Mouse (Mus musculus): ENCODE measurements around the gene Phka1. TPM values are rescaled to one million over a fixed set of nuclear protein-coding genes. Genes with fewer than 3 reads are reported as not detected.
"Not testable (repeated sequence)": the region's sequence is repeated elsewhere in the genome, so short reads cannot be mapped to it uniquely, and the experiment has no call there.

Gene Phka1
- 100 to 1,000 TPM; 363 to 425 TPM for total RNA-seq (2021)
- long read RNA-seq, experiment 1, full-length matches to known transcripts, result 65 of 118 reads
- long read RNA-seq, experiment 1, partial matches to known transcripts, result 18 of 118 reads
- long read RNA-seq, experiment 1, other reads (novel, unspliced or antisense), result 35 of 118 reads
- long read RNA-seq, experiment 2, full-length matches to known transcripts, result 218 of 346 reads
- long read RNA-seq, experiment 2, partial matches to known transcripts, result 62 of 346 reads
- long read RNA-seq, experiment 2, other reads (novel, unspliced or antisense), result 66 of 346 reads

DNA sequence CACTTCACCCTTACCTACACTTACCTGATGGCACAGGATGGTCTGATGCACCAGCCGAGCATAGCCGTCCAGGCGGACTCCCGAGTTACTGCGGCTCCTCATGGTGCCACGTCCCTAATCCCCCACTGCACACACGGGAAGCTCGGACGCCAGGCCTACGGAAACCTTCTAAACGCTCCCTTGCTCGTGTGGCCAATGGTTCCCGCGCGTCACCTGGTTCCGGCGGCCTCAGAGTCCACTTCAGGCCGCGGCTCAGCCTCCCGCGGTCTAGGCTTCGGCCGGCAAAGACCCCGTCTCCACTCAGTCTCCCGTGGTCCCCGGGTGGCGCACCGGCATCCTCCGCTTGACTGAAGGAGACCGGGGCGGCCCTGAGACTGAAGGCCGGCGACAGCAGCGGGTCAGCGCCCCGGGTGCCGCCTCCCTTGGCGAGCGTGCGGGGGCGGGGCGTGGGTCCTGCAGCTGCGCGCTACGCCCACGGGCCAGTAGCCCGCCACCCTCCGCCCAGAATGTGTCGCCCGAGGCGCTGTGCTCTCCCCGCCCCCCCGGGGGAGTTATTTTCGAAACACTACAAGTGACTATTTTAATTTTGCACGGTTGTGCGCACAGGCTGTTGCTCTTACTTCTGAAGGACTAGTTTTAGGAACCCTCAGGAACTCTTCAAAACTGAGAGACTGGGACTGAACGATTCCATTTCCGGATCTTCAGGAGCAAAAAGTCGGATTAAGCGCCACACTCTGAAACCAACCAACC, at the start of gene Phka1:
TSS of gene Phka1 (minus strand) at position 424 of the 750 bp plus-strand sequence.
- peak; percentile 91 for DNase-seq

DNA sequence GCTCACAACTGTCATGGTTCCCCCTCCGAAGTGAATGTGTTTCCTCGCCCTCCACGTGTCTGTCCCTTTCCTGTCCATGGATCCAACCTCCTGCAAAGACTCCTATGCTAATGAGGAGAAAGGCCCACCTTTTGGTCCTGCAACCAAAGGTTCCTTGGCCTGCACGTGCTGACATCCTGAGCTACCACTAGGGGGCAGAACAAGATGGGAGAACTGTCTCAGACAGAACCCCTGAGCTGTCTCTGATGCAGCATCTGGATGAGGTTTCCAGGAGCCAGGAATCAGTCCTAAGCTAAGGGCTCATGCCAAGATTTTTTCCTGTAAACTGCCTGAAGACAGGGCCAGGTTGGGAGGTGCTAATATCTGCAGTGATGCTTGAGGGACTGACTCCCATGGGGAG, 45.2 kb upstream of the Phka1 start:
- DNase-seq, result not testable (repeated sequence)

DNA sequence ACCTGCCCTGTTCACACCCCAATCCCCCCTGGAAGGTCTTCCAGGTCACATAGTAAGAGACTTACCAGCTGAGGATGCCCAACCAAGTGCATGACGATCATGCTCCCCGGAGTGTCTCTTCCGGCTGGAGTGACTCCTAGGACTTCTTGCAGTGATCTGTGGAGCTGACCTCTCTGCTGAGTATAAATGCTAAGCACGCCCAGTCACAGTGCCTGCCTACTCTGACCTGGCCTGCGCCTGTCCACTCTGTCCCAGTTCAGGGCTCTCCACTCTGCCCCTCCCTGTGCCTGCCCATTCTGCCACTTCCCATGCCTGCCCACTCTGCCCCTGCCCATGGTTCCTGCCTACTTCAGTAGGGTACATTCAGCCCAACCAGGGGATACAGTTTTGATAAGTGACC, 42.8 kb upstream of the Phka1 start, which contains the start of gene Gm3880:
TSS of gene Gm3880 (minus strand) at position 101 of the 400 bp plus-strand sequence.
- DNase-seq, result not testable (repeated sequence)

DNA sequence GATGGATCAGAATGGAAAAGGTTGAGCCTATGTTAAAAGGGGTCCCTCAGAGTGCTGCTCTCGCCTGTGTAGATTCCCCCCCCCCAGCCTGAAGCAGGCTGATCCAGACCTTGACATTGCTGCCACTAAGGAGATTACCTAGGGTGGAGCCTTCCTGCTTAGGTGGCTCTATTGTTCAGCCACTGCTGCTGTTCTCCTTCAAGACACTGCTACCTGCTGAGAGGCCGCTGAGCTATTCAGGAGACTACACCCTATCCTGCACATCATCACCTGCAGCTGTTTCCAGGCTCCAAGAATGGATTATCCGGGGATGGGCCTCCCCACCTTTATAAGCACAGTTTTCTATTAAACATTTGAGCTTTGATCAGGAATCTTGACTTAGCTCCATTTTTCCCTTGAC, 40.7 kb upstream of the Phka1 start:
- not testable (repeated sequence) for DNase-seq

DNA sequence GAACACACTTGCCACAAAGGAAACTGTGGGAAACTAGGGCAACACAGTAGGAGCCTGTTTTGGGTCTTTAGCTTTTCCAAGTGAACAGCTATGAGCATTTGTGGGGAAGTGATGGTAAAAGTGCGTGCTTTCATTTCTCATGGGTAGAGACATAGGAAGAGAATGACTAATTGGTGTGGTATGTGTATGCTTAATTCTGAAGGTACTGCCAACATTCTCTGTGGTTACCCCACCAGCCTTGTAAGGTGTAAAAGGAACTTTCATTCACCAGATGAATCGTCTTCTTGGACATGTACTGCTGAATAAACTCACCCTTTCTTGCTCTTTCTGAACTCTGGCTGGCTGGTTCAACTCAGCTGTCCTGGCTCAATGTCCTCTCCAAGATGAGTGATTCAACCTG, 22.6 kb upstream of the Phka1 start:
- no peak for DNase-seq

DNA sequence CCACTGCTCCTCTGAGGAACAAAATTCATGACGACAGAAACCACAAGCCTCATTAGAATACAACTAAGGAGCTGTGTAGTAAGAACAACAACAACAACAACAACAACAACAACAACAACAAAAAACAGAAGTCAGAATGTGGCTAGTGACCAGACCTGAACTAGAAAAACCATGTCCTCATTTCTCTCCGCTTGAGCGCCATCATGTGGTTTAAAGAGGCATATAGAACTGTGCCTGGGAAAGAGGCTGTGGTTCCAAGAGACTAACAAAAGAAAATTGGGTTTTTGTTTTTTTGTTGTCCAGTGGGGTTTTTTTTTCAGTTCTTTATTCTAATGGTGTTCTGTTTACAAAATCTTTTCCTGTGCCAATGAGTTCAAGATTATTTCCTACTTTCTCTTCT, 16.7 kb upstream of the Phka1 start:
- DNase-seq, result no peak

DNA sequence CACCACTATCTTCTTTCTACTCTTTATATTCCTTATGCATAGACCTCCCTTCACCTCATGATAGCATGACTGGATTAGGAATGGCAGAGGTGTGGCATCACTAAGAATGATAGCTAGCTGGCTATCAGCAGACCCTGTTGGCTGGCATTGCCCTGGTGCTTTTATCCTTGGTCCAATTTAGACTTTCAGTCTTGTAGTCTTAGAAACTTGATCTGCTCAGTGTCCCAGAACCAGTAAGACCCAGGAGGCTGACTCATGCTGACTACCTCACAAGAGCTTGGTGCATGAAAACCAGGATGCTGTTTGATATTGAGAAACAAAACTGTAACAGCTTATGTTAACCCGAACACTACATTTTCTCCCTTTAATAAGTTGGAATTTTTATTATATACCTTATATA, 1.6 kb upstream of the Phka1 start:
- peak; percentile 26 for DNase-seq

DNA sequence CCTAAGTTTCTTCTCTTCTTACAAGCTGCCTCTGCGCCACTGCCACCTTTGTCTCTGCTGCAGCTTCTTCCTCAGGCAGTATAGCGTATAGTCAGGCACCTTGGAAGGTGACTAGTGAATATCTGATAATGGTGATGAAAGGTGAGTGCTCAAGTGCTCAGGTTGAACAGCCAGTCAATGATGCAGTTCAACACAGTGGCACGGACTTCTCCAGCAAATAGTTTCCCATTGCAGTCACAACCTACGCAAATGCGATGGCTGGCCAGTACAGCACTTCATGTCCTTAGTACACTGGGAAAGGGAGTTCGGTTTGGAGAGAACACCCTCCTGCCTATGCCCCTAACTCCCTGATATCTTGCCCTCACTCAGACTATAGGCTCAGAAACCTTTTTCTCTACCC, 1.1 kb upstream of the Phka1 start:
- peak; percentile 32 for DNase-seq

DNA sequence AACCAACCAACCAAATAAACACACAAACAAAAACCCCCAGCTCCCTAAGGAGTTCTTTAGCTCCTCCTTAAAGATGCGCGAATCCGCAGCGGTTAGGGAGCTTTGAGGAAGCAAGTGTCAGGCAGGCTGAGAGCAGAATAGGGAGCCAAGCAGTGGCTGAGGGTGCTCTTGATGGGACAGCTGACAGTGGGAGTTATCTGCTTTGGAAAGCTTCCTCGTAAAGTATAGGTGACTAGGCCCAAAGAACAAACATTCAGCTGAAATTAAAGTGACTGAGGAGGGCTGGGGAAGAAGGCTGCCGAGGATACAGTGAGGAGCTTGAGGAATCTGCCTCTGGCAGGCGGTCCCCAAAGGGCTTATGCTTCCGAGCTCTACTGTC, 516 bp upstream of the Phka1 start:
- peak; percentile 24 for DNase-seq

DNA sequence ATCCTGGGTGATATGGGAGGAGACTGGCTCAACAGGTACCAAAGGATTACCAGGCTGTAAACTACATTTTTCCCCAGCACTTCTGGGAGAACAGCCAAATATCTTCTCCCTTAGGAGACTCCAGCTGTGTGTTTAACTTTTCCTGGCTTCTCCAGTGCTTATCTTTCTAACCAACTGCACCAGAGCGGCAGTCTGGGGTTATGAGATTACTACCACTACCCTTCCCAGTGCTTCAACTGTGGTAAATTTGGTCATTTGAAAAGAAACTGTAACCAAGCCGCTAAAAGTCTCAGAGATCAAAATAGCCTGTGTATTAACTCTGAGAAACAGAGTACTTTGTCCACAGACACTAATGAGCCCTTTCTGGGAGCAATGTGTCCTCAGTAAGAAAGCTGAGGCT, 42.8 kb downstream of the Phka1 start:
- DNase-seq, result no peak

DNA sequence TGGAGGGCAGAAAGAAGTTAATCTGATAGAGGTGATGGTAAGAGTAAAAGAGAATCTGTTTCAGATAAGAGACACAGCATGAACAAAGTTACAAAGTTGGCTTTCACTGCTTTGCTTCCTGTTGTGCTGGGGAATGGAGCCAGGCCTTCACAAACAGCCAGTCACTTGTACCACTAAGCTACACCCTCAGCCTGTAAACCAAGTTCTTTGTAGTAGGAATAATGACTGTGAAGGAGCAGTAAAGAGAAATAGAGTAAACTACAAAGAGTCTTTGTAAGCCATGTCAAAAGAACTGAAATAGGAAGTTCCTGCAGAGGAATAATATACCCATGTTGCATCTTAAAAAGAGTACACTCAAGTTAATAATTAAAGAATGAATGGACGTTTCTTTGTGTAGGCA, 55.5 kb downstream of the Phka1 start:
- DNase-seq, result no peak

DNA sequence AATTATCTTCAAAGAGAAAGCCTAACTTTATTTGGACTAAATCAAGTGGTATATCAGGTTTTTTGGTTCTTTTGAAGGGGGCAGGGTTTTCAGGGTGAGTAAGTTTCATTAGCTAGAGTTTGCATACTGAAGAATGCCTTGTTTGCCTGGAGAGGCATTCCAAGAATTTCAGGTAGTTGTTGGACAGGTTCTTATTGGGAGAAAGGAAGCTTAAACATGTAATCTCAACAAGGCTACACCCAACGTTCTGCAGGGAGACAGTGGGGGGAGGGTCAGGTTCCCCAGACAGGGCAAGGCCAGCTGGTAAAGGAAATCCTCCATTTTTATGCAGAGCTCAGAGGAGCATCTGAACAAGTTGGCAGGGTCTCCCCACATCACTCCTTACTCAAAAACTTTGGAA, 72.9 kb downstream of the Phka1 start:
- no peak for DNase-seq

DNA sequence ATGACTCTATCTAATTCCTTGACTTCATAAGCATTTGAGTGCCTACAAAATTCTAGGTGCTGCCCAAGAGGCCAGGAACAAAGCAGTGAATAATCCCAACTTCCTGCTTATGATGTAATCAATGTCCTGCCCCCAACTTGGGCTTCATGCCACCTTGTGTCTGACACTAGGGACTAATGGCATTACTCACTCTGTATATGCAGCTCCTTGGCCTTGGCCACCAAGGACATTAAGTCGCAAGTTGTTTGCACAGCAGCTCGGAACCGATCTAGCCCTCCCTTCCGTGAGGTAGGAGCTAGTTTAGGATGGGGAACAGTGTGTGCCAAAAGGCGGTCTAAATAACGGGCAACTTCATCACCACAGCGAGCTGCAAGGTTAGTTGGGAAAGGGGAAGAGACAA, 87.1 kb downstream of the Phka1 start:
- no peak for DNase-seq

DNA sequence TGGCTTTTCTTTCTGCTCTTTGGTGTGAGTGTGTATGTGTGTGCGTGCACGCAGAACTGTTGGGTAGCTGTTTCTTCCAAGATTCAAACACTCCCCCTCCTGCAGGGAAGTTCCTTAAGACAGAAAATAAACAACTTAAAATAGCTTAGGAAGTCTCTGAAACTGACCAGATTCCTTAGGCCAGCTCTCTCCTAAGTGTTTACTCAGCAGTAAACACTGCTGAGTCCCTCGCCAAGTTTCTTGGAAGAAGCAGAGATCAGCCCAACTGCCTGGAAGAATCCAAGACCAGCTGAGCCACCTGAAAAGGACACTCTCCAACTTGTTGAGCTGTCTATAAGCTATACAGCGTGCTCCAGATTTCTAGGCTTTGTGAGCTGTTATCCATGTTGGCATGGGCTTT, 134.8 kb downstream of the Phka1 start:
- DNase-seq, result no peak

DNA sequence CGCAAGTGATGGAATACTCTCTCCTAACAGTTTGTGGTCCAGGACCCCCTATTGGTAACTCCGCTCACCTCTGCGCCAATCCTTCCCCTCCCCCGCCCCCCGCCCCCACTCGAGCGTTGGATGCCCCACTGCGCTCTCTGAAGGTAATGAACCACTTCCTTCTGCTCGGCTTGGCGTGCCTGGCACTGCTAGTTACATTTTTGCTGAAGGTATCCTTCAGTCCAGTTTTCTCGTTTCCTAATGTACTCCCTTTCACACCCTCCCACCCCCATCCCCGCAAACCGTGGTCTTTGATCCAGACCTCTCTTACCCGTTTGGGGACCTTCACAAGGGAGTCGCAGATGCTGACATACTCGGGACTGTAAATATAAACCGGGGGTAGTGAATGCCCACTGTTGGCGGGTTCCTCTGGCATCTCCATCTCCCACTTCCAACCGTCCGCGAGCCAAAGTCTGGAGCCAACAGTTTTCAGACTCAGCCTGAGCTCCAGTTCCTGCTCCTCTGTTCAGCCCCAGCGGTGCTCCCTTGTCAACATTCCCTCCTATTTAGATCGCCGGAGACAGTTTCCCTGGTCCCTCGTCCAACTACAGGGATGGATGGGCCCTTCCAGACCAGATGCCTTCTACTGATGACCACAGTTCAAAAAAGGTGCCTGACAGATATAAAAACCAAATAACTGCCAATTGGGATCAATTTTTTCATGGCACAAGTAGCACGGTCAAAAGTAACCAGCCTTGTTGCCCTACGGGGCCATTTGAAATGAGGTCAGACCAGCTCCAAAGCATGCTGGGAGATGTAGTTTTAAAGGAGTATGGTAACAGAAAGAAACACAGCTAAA, 139.2 kb downstream of the Phka1 start, which contains the start of gene Hdac8:
TSS of gene Hdac8 (minus strand) at position 716 of the 838 bp plus-strand sequence.
- DNase-seq, result peak; percentile 53

DNA sequence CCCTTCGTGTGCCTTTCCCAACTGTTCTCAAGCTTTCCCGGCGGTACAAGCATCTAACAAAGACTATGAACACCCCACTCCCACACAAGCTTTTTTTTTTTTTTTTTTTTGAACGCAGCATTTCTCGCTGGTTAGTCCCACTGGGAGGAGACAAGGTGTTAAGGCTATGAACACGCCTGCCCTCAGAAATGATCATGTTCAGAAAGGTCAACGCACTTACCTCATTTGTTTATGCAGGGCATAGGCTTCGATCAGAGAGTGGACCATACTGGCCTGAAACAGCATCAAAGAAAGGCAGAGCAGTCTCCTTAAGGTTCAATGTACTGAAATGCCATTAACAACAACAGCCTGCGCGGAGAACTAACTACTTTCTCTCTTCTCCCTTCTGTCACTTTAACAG, 139.9 kb downstream of the Phka1 start:
- DNase-seq, result no peak

DNA sequence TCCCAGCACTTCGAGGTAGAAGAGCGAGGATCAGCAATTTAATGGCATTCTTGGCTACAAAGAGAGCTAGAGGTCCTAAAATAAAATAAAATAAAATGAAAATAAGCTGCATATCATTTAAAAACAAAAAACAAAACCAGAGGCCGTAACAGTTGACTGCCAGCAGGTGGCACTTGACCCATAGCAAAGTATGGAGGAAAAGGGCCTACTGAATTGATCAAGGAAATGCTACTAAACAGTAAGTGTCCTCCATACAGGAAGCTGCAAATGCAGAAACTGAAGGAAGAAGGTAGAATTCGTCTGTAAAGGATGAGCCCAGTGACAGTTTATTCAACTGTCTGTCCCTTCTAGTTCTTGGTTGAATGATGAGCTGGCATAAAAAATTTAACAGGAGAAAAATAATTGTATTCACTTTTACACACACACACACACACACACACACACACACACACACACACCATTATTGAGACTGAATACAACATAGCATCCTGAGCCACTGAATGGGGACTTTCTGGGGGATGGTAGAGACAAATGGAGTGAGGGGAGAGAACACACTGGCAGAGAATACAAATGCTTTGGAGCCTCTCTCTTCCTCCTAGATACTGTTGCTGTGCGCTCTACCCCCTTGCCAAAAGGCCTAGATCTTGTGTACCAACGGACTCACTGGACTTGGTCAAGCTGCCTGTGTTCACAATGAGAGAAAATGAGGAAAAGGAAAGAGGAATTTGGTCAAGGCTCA, 149.9 kb downstream of the Phka1 start:
- DNase-seq, result no peak

DNA sequence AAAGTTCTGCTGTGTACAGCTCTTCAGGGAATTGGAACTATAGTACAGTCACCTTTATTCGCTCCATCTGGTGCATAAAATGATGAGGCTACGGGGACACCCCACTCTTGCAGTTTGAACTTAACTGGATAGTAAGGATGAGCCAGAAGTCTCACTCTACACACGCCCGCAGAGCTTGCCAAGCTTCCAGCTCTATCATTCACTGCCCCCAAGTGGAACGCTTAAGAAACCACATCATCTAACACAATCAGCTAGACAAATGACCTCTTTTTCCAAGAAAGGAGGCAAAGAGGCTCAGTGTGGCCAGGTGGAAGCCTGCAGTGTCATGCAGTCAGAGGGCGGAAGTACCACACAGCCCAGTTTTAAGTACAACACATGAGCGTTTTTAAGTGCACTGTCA, 158.5 kb downstream of the Phka1 start:
- no peak for DNase-seq

DNA sequence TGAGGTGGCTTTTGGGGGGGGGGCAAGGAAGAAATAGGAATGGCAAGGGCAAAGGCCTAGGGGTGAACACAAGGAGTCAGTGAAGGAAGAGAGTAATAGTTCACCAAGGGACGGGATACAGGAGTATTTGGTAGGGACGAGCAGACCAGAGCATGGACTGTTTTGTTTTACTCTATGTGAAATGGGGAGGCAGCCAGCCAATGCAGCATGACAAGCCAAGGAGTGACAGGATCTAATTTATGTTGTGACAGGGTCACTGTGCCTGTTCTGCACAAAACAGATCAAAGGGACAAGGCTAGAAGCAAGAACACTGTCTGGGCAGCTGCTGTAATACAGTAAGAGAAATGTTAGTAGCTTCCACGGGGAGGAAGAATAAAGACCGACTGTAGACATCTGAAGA, 164.4 kb downstream of the Phka1 start:
- no peak for DNase-seq

DNA sequence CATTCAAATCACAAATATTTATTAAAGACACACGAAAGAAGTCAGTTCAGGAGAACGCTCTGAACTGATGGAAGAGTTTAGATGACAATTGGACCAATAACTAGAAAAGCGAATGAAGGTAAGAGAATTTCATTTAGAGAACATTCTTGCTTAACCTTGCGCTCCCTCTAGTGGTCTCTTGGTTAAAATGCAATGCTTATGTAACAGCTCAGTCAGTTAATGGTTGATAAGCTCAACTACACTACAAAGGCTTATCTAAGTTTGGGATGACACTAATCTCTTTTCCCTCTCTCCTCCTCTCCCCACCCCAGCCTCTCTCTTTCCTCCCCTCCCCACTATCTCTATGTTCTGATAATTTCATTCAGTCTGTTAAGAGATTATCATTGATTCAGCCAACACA, 165.1 kb downstream of the Phka1 start:
- no peak for DNase-seq

DNA sequence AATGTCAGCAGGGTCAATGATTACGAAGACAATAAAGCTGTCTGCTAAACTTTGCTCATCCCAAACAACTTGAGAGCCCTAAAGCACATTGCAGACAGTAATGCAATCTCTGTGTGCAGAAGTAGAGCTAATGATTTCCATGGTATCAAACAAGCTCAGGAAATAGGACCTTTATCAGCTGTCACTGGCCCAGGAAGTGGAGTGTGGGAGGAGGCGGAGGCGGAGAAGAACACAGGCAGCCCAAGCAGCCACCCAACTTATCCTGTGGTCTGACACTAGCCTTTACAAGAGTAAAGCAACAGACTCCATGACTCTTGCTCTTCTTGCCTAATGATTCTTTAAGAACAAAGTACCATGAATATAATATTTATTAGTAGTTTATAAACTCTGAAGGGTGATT, 165.6 kb downstream of the Phka1 start:
- DNase-seq, result no peak

DNA sequence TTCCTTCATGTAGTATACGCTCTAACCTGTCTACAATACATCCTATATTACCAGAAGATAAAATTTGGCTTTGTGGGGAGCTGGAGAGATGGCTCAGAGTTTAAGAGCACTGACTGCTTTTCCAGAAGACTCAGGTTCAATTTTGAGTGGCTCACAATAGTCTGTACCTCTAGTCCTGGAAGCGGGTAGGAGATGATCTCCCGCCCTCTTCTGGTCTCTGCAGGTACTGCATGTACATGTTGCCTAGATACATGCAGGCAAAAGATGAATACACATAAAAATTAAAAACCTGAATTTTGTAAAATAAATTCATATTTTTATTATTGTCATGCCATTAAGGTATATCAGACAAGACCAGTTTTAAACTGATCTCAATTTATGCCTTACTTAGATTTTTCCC, 167.3 kb downstream of the Phka1 start:
- DNase-seq, result peak; percentile 22

All from gastrocnemius, postnatal 25 days (tissue).